Mouse (Mus musculus): ENCODE measurements around the gene Kcnk12. TPM values are rescaled to one million over a fixed set of nuclear protein-coding genes. Genes with fewer than 3 reads are reported as not detected.

Kcnk12 gene
- polyA plus RNA-seq, 2 experiments = 0.13 to 0.57 TPM

DNA sequence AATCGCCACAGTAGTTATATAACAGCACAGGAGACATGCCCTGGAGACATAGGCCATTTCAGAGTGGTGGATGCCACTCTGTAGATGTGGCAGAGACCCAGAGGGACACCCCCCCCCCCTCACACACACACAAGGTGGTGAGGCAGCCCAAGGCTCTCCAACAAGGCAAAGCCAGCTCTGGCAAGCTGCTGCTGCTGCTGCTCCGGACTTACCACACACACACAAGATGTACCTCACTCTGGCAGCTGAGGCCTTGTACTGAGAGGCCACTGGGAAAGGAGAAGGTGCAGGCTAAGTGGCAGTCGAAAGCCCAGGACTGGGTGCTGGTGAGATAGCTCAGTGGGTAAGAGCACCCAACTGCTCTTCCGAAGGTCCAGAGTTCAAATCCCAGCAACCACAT lies 10.1 kb downstream of the Kcnk12 start:
- H3K4me1 ChIP-seq (replicated peaks; ENCODE audit: control insufficient read depth in 2 of 2, insufficient read depth in 2 of 2, low read length in 1 of 2) = no peaks in the 10 kb centered on the region
- H3K27me3 ChIP-seq (ENCODE audit: control insufficient read depth, insufficient read depth, low read length) = no peaks in the 10 kb centered on the region
- no peak overlapping the region for H3K4me3 ChIP-seq (ENCODE audit: insufficient read depth in 1 of 2, low read depth in 2 of 2, low read length in 2 of 2)
- H3K27ac ChIP-seq = no peak overlapping the region
- no peak overlapping the region for H3K9ac ChIP-seq (replicated peaks)
- no peak for DNase-seq (ENCODE audit: low read depth in 3 of 3, low spot score in 3 of 3)
- no peaks in the 10 kb centered on the region for H3K9me3 ChIP-seq (ENCODE audit: control insufficient read depth, low read length)
- H3K36me3 ChIP-seq (replicated peaks; ENCODE audit: control insufficient read depth, insufficient read depth, low read depth) = no peaks in the 10 kb centered on the region
- no peak for ATAC-seq (ENCODE audit: insufficient read depth)
- H3K4me2 ChIP-seq (ENCODE audit: low read depth) = no peak overlapping the region
- 68% methylated on average over 4 of the region's 4 CpGs for WGBS (ENCODE audit: insufficient replicate concordance)
- no peak for TF ChIP-seq CTCF (IDR thresholded peaks at IDR 0.05; ENCODE audit: low read depth)
- TF ChIP-seq EP300 (IDR thresholded peaks at IDR 0.05; ENCODE audit: low read depth) = no peak

GRCm38 (mm10) chr17:87785721-87786120 lies 12.1 kb downstream of the Kcnk12 start:
- Histone ChIP-seq H3K27me3 (ENCODE audit: control insufficient read depth, insufficient read depth, low read length) (no peaks in the 10 kb centered on the region), H3K27ac (no peak overlapping the region), H3K4me2 (ENCODE audit: low read depth) (no peak overlapping the region), H3K36me3 (replicated peaks; ENCODE audit: control insufficient read depth, insufficient read depth, low read depth) (no peaks in the 10 kb centered on the region), H3K9ac (replicated peaks) (no peak overlapping the region), H3K4me3 (ENCODE audit: insufficient read depth in 1 of 2, low read depth in 2 of 2, low read length in 2 of 2) (no peak overlapping the region), H3K4me1 (replicated peaks; ENCODE audit: control insufficient read depth in 2 of 2, insufficient read depth in 2 of 2, low read length in 1 of 2) (no peaks in the 10 kb centered on the region), H3K9me3 (ENCODE audit: control insufficient read depth, low read length) (no peaks in the 10 kb centered on the region)
- ATAC-seq (ENCODE audit: insufficient read depth) = no peak
- no peak for TF ChIP-seq CTCF (IDR thresholded peaks at IDR 0.05; ENCODE audit: low read depth)
- no peak for TF ChIP-seq EP300 (IDR thresholded peaks at IDR 0.05; ENCODE audit: low read depth)
- DNase-seq (ENCODE audit: low read depth in 3 of 3, low spot score in 3 of 3) = no peak
- 83% methylated on average over 15 of the region's 15 CpGs for WGBS (ENCODE audit: insufficient replicate concordance)

DNA sequence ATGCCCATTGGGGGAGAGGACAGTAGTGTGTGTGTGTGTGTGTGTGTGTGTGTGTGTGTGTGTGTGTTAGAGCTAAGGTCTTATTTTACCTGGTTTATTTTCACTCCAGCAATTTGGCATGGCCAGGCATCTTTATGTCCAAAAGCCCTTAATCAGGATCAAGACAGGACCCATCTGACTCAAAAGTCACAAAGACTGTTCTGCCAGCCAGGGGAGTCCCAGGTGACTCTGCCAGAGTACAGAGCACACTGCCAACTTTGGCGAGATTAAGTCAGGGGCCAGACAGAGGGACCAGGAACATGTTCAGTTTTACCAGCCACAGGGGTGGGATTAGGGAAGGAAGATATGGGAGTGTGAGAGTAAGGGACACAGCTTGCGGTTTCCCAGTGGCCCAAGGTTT lies 12.9 kb downstream of the Kcnk12 start:
- Histone ChIP-seq H3K9ac (replicated peaks) (no peak overlapping the region), H3K9me3 (ENCODE audit: control insufficient read depth, low read length) (no peaks in the 10 kb centered on the region), H3K27ac (no peak overlapping the region), H3K4me2 (ENCODE audit: low read depth) (no peak overlapping the region), H3K4me3 (ENCODE audit: insufficient read depth in 1 of 2, low read depth in 2 of 2, low read length in 2 of 2) (no peak overlapping the region), H3K4me1 (replicated peaks; ENCODE audit: control insufficient read depth in 2 of 2, insufficient read depth in 2 of 2, low read length in 1 of 2) (no peaks in the 10 kb centered on the region), H3K27me3 (ENCODE audit: control insufficient read depth, insufficient read depth, low read length) (no peaks in the 10 kb centered on the region), H3K36me3 (replicated peaks; ENCODE audit: control insufficient read depth, insufficient read depth, low read depth) (no peaks in the 10 kb centered on the region)
- ATAC-seq (ENCODE audit: insufficient read depth) (no peak), DNase-seq (ENCODE audit: low read depth in 3 of 3, low spot score in 3 of 3) (no peak)
- no peak for TF ChIP-seq CTCF (IDR thresholded peaks at IDR 0.05; ENCODE audit: low read depth)
- TF ChIP-seq EP300 (IDR thresholded peaks at IDR 0.05; ENCODE audit: low read depth) = no peak
- WGBS (ENCODE audit: insufficient replicate concordance) = 58% methylated on average over 2 of the region's 2 CpGs

DNA sequence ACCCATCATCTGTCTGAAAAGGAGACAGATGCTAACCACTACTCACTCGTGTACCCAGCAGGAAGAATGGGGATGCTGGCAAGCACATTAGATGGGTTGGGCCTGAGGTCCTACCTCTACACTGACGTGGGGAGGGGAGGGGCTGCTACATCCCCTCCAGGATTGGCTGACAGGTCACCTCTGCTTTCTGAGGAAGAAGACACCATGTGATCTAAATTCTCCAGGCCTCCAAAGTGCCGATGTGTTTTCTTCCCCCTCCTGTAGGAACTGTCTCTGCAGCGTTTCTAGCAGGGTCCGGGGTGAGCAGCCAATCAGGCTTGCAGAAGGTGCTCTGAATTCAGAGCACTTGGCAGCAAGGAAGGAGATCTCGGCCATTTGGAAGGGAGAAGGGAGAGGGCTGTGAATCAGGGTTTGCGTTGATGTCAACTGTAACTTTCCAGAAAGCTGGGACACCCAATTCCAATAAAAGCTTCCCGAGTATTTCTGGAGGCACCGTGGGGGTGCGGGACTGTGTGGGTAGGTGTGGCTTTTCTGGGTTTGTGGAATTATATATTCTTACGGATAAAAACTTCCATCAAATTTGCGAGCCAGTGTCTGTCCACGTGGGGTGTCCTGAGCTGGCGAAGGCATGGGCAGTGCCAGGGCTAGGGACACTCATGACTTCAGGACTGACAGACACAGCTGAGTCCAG lies 13.5 kb downstream of the Kcnk12 start:
- Histone ChIP-seq H3K27ac (no peak overlapping the region), H3K9me3 (ENCODE audit: control insufficient read depth, low read length) (no peaks in the 10 kb centered on the region), H3K4me2 (ENCODE audit: low read depth) (no peak overlapping the region), H3K4me1 (replicated peaks; ENCODE audit: control insufficient read depth in 2 of 2, insufficient read depth in 2 of 2, low read length in 1 of 2) (no peaks in the 10 kb centered on the region), H3K9ac (replicated peaks) (no peak overlapping the region), H3K4me3 (ENCODE audit: insufficient read depth in 1 of 2, low read depth in 2 of 2, low read length in 2 of 2) (no peak overlapping the region), H3K27me3 (ENCODE audit: control insufficient read depth, insufficient read depth, low read length) (no peaks in the 10 kb centered on the region), H3K36me3 (replicated peaks; ENCODE audit: control insufficient read depth, insufficient read depth, low read depth) (no peaks in the 10 kb centered on the region)
- 57% methylated on average over 14 of the region's 14 CpGs for WGBS (ENCODE audit: insufficient replicate concordance)
- no peak for TF ChIP-seq EP300 (IDR thresholded peaks at IDR 0.05; ENCODE audit: low read depth)
- no peak for ATAC-seq (ENCODE audit: insufficient read depth)
- no peak for DNase-seq (ENCODE audit: low read depth in 3 of 3, low spot score in 3 of 3)

DNA sequence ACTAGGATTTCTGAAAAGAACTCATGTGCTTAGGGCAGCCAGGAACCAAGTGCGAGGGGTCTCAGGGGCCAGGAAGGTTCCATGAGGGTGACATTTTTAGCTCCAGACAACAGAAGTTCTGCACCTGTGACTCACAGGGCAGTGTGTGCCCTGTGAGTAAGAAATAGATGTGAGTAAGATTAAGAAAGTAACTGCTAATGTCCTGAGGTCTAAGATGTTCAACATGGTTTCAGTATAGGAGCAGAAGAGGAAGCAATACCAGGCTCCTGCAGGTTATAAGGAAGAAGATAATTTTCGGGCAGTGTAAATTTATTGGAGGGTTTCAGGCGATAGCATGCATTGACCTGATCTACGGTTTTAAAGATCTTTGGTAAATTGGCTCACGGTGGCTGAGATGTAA lies 16.6 kb downstream of the Kcnk12 start:
- DNase-seq (ENCODE audit: low read depth in 3 of 3, low spot score in 3 of 3) = no peak
- WGBS (ENCODE audit: insufficient replicate concordance) = 69% methylated on average over 5 of the region's 5 CpGs
- Histone ChIP-seq H3K4me3 (ENCODE audit: insufficient read depth in 1 of 2, low read depth in 2 of 2, low read length in 2 of 2) (no peak overlapping the region), H3K9me3 (ENCODE audit: control insufficient read depth, low read length) (no peaks in the 10 kb centered on the region), H3K27me3 (ENCODE audit: control insufficient read depth, insufficient read depth, low read length) (no peaks in the 10 kb centered on the region), H3K9ac (replicated peaks) (no peak overlapping the region), H3K4me1 (replicated peaks; ENCODE audit: control insufficient read depth in 2 of 2, insufficient read depth in 2 of 2, low read length in 1 of 2) (no peaks in the 10 kb centered on the region), H3K4me2 (ENCODE audit: low read depth) (no peak overlapping the region), H3K36me3 (replicated peaks; ENCODE audit: control insufficient read depth, insufficient read depth, low read depth) (no peaks in the 10 kb centered on the region), H3K27ac (no peak overlapping the region)
- no peak for ATAC-seq (ENCODE audit: insufficient read depth)
- no peak for TF ChIP-seq EP300 (IDR thresholded peaks at IDR 0.05; ENCODE audit: low read depth)
- no peak for TF ChIP-seq CTCF (IDR thresholded peaks at IDR 0.05; ENCODE audit: low read depth)

Measured in liver, embryonic 14.5 days (tissue).